Mouse (Mus musculus): ENCODE measurements at regions not wholly inside any gene's neighbourhood (a gene's known extent, or its start where the extent isn't known, plus 50 kb on each side); places are given as distances from the start of the nearest gene placed in this dataset.

DNA sequence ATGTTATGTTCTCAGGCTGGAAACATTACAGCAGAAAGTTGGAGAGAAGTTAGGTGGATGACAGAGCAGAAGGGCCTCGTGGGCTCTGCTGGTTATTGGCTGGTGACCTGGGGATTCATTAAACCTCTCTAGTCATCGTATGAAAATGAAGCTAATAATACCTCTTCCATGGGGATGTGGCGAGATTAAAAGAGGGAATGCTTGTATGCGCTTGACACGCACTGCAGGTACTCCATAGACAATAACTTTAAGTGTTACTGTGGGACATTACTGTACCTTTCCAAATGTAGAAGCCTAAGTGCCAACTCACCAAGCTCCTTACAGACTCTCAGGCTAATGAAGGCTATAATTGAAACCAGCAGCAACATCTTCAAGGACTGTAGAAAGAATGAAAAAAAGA lies 303.1 kb downstream of the Fam198b start:
- no peak overlapping the region for H3K4me3 ChIP-seq (ENCODE audit: control insufficient read depth in 1 of 2, insufficient read depth in 1 of 2, low read depth in 2 of 2, low read length in 2 of 2)
- H3K36me3 ChIP-seq (ENCODE audit: control insufficient read depth in 1 of 2, insufficient read depth in 2 of 2, low read length in 2 of 2), result no peaks in the 10 kb centered on the region
- no peaks in the 10 kb centered on the region for H3K27me3 ChIP-seq (ENCODE audit: control insufficient read depth in 1 of 2, insufficient read depth in 2 of 2, low read length in 2 of 2)

DNA sequence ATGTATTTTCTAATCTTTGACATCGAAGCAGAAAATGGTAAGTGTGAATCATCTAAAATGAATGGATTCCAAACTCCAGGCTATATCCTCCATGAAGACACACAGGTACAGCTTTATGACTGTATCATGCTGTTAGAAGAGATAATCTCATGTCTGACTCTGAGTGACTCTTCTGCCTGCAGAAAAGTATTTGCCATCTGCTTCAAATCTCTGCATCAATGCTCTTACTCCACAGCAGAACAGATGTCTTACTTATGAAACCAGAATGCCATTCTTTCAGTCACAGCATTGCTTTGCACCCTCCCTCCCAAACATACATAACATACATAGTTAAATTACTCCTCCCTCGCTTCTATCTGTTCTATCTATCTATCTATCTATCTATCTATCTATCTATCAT lies 316.6 kb downstream of the Fam198b start:
- no peak for DNase-seq (ENCODE audit: low read depth, low spot score)
- Histone ChIP-seq H3K4me3 (ENCODE audit: control insufficient read depth in 1 of 2, insufficient read depth in 1 of 2, low read depth in 2 of 2, low read length in 2 of 2) (no peak overlapping the region), H3K4me1 (ENCODE audit: control insufficient read depth in 1 of 2, insufficient read depth in 2 of 2, low read length in 2 of 2) (no peaks in the 10 kb centered on the region), H3K9me3 (replicated peaks; ENCODE audit: insufficient read depth, low read length) (no peaks in the 10 kb centered on the region), H3K9ac (ENCODE audit: control insufficient read depth, low read depth, low read length, poor library complexity, severe bottlenecking) (no peak overlapping the region), H3K79me2 (ENCODE audit: control insufficient read depth, insufficient read depth, low read length, poor library complexity) (no peaks in the 10 kb centered on the region), H3K27me3 (ENCODE audit: control insufficient read depth in 1 of 2, insufficient read depth in 2 of 2, low read length in 2 of 2) (no peaks in the 10 kb centered on the region), H3K36me3 (ENCODE audit: control insufficient read depth in 1 of 2, insufficient read depth in 2 of 2, low read length in 2 of 2) (no peaks in the 10 kb centered on the region), H3K27ac (ENCODE audit: control insufficient read depth, low read depth, low read length) (no peak overlapping the region)
- no peak for TF ChIP-seq ZC3H11A (IDR thresholded peaks at IDR 0.05; ENCODE audit: low read depth, low read length)
- TF ChIP-seq GATA1 (IDR thresholded peaks at IDR 0.05; ENCODE audit: low read depth, low read length), result peak; percentile 12; the same call in 1 of the 2 replicates
- TF ChIP-seq EP300 (IDR thresholded peaks at IDR 0.05; ENCODE audit: low read depth in 1 of 2, low read length in 2 of 2), result no peak
- no peak for TF ChIP-seq SMC3 (IDR thresholded peaks at IDR 0.05; ENCODE audit: low read depth, low read length)
- no peak for TF ChIP-seq ZNF384 (IDR thresholded peaks at IDR 0.05; ENCODE audit: low read depth, low read length)
- no peak for TF ChIP-seq ETS1 (IDR thresholded peaks at IDR 0.05; ENCODE audit: low read depth, low read length)

More for the DNA sequence above, 303.1 kb downstream of the Fam198b start:
- TF ChIP-seq MYB (IDR thresholded peaks at IDR 0.05; ENCODE audit: low read depth, low read length) (no peak), MAFK (IDR thresholded peaks at IDR 0.05; ENCODE audit: borderline replicate concordance, low read depth, low read length) (no peak), ETS1 (IDR thresholded peaks at IDR 0.05; ENCODE audit: low read depth, low read length) (no peak), BHLHE40 (IDR thresholded peaks at IDR 0.05; ENCODE audit: borderline replicate concordance, low read depth, low read length) (no peak), CHD2 (IDR thresholded peaks at IDR 0.05; ENCODE audit: low read length) (no peak), MAX (IDR thresholded peaks at IDR 0.05; ENCODE audit: low read length) (no peak), CHD1 (IDR thresholded peaks at IDR 0.05; ENCODE audit: low read depth, low read length) (no peak), POLR2AphosphoS5 (IDR thresholded peaks at IDR 0.05; ENCODE audit: borderline replicate concordance, low read depth, low read length) (no peak), TCF12 (IDR thresholded peaks at IDR 0.05; ENCODE audit: low read depth, low read length) (no peak), NELFE (IDR thresholded peaks at IDR 0.05; ENCODE audit: low read depth, low read length) (no peak), CTCF (IDR thresholded peaks at IDR 0.05 in 2 of 3, conservative IDR thresholded peaks at IDR 0.05 in 1 of 3; ENCODE audit: control insufficient read depth in 1 of 3, insufficient read depth in 1 of 3, low read depth in 2 of 3, low read length in 3 of 3, poor library complexity in 1 of 3, severe bottlenecking in 1 of 3) (no peak), JUND (IDR thresholded peaks at IDR 0.05; ENCODE audit: low read depth, low read length) (no peak), TBP (IDR thresholded peaks at IDR 0.05; ENCODE audit: low read depth, low read length) (no peak), POLR2AphosphoS2 (IDR thresholded peaks at IDR 0.05; ENCODE audit: low read length) (no peak), USF2 (IDR thresholded peaks at IDR 0.05; ENCODE audit: borderline replicate concordance in 1 of 2, insufficient read depth in 1 of 2, low read depth in 1 of 2, low read length in 2 of 2) (no peak)
- H3K4me1 ChIP-seq (ENCODE audit: control insufficient read depth in 1 of 2, insufficient read depth in 2 of 2, low read length in 2 of 2), result no peaks in the 10 kb centered on the region
- H3K9ac ChIP-seq (ENCODE audit: control insufficient read depth, low read depth, low read length, poor library complexity, severe bottlenecking), result no peak overlapping the region
- H3K79me2 ChIP-seq (ENCODE audit: control insufficient read depth, insufficient read depth, low read length, poor library complexity), result no peaks in the 10 kb centered on the region
- DNase-seq (ENCODE audit: low read depth, low spot score), result no peak
- H3K9me3 ChIP-seq (replicated peaks; ENCODE audit: insufficient read depth, low read length), result no peaks in the 10 kb centered on the region
- no peak overlapping the region for H3K27ac ChIP-seq (ENCODE audit: control insufficient read depth, low read depth, low read length)

Data from MEL (cell line).